Mouse (Mus musculus): Measurements from ENCODE around the gene Gja10.

DNA sequence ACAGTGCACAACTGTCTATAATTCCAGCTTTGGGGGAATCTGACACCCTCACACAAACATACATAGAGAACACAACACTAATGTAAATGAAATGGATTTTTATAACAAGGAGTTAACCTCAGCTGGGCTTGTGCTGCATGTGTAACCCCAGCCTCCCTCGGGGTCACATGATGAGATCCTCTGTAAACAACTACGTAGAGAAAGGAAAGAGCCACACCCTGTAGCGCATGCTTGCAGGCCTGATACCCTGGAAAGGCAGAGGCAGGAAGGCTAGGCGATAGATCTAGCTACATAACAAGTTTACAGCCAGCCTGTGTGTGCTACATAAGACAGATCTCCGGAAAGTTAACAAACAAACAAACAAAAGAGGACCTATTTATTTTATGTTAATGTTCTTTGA, 49.1 kb upstream of the Gja10 start:
- TF ChIP-seq POLR2AphosphoS2 (IDR thresholded peaks at IDR 0.05; ENCODE audit: low read depth, low read length) (no peak), ZKSCAN1 (IDR thresholded peaks at IDR 0.05; ENCODE audit: borderline replicate concordance, low read depth, low read length) (no peak), MYC (IDR thresholded peaks at IDR 0.05; ENCODE audit: low read depth, low read length) (no peak), MXI1 (IDR thresholded peaks at IDR 0.05; ENCODE audit: low read depth, low read length) (no peak), KAT2A (IDR thresholded peaks at IDR 0.05; ENCODE audit: insufficient replicate concordance, low read length) (no peak), CTCF (conservative IDR thresholded peaks at IDR 0.05 in 1 of 2, IDR thresholded peaks at IDR 0.05 in 1 of 2; ENCODE audit: low read depth in 2 of 2, low read length in 2 of 2) (no peak), EP300 (IDR thresholded peaks at IDR 0.05; ENCODE audit: low read length) (no peak), CHD2 (IDR thresholded peaks at IDR 0.05; ENCODE audit: low read length) (no peak)
